Mouse (Mus musculus) ES-CJ7 (cell line): Measurements from ENCODE around the gene Gm10717.
"Not testable (repeated sequence)": the region's sequence is repeated elsewhere in the genome, so short reads cannot be mapped to it uniquely, and the experiment has no call there.

Source experiments
- DNase-seq: peaks from one replicate; pipeline ENCODE4 v3.0.0; 2011; ENCODE audit warnings: low read depth, low spot score

Gene Gm10717

DNA sequence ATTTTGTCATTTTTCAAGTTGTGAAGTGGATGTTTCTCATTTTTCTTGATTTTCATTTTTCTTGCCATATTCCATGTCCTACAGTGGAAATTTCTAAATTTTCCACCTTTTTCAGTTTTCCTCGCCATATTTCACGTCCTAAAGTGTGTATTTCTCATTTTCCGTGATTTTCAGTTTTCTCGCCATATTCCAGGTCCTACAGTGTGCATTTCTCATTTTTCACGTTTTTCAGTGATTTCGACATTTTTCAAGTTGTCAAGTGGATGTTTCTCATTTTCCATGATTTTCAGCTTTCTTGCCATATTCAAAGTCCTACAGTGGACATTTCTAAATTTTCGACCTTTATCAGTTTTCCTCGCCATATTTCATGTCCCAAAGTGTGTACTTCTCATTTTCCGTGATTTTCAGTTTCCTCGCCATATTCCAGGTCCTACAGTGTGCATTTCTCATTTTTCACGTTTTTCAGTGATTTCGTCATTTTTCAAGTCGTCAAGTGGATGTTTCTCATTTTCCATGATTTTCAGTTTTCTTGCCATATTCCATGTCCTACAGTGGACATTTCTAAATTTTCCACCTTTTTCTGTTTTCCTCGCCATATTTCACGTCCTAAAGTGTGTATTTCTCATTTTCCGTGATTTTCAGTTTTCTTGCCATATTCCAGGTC, 1.1 kb upstream of the Gm10717 start:
- DNase-seq = not testable (repeated sequence)

- DNase-seq = not testable (repeated sequence)
These were observed 436 bp downstream of the Gm10717 start for GRCm38 (mm10) chr9:3025653-3026052.

- DNase-seq = not testable (repeated sequence)
These were observed 919 bp downstream of the Gm10717 start for GRCm38 (mm10) chr9:3026136-3026535.

- DNase-seq = not testable (repeated sequence)
These were observed 1.5 kb downstream of the Gm10717 start for GRCm38 (mm10) chr9:3026741-3027140.

DNA sequence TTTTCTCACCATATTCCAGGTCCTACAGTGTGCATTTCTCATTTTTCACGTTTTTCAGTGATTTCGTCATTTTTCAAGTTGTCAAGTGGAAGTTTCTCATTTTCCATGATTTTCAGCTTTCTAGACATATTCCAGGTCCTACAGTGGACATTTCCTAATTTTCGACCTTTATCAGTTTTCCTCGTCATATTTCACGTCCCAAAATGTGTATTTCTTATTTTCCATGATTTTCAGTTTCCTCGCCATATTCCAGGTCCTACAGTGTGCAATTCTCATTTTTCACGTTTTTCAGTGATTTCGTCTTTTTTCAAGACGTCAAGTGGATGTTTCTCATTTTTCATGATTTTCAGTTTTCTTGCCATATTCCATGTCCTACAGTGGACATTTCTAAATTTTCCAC, 2.0 kb downstream of the Gm10717 start:
- DNase-seq = peak; percentile 50

DNA sequence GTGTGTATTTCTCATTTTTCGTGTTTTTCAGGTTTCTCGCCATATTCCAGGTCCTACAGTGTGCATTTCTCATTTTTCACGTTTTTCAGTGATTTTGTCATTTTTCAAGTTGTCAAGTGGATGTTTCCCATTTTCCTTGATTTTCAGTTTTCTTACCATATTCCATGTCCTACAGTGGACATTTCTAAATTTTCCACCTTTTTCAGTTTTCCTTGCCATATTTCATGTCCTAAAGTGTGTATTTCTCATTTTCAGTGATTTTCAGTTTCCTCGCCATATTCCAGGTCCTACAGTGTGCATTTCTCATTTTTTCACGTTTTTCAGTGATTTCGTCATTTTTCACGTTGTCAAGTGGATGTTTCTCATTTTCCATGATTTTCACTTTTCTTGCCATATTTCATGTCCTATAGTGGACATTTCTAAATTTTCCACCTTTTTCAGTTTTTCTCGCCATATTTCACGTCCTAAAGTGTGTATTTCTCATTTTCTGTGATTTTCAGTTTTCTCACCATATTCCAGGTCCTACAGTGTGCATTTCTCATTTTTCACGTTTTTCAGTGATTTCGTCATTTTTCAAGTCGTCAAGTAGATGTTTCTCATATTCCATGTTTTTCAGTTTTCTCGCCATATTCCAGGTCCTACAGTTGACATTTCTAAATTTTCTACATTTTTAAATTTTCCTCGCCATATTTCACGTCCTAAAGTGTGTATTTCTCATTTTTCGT, 4.2 kb downstream of the Gm10717 start:
- not testable (repeated sequence) for DNase-seq

DNA sequence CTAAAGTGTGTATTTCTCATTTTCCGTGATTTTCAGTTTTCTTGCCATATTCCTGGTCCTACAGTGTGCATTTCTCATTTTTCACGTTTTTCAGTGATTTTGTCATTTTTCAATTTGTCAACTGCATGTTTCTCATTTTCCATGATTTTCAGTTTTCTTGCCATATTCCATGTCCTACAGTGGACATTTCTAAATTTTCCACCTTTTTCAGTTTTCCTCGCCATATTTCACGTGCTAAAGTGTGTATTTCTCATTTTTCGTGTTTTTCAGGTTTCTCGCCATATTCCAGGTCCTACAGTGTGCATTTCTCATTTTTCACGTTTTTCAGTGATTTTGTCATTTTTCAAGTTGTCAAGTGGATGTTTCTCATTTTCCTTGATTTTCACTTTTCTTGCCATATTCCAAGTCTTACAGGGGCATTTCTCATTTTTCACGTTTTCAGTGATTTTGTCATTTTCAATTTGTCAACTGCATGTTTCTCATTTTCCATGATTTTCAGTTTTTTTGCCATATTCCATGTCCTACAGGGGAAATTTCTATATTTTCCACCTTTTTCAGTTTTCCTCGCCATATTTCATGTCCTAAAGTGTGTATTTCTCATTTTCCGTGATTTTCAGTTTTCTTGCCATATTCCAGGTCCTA, 5.6 kb downstream of the Gm10717 start:
- peak; percentile 83 for DNase-seq

GRCm38 (mm10) chr9:3034299-3034698, 9.1 kb downstream of the Gm10717 start, which contains the start of gene Gm17535:
Gm17535 (plus strand) TSS chr9:3034599.
- not testable (repeated sequence) for DNase-seq

DNA sequence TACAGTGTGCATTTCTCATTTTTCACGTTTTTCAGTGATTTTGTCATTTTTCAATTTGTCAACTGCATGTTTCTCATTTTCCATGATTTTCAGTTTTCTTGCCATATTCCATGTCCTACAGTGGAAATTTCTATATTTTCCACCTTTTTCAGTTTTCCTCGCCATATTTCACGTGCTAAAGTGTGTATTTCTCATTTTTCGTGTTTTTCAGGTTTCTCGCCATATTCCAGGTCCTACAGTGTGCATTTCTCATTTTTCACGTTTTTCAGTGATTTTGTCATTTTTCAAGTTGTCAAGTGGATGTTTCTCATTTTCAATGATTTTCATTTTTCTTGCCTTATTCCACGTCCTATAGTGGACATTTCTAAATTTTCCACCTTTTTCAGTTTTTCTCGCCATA, 11.4 kb downstream of the Gm10717 start, which contains the start of gene Gm10715:
TSS of gene Gm10715 (plus strand) at position 301 of the 400 bp plus-strand sequence.
- not testable (repeated sequence) for DNase-seq

DNA sequence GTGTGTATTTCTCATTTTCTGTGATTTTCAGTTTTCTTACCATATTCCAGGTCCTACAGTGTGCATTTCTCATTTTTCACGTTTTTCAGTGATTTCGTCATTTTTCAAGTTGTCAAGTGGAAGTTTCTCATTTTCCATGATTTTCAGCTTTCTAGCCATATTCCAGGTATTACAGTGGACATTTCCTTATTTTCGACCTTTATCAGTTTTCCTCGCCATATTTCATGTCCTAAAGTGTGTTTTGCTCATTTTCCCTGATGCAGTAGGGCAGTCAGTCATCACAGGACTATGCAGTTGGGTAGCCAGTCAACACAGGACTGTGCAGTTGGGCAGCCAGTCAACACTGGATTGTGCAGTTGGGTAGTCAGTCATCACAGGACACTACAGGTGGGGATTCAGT, 12.9 kb downstream of the Gm10717 start:
- peak; percentile 6 for DNase-seq
